Mouse (Mus musculus) adrenal gland, postnatal 4 days (tissue): ENCODE results near the gene Vps4b. TPM values are rescaled to one million over a fixed set of nuclear protein-coding genes. Genes with fewer than 3 reads are reported as not detected.
A peak's percentile ranks its signal among the peaks of the same experiment; 100 is the strongest.

Experiments
- DNase-seq, 2 experiments: peaks; one replicate each; pipeline ENCODE4 v3.0.0; 2021 to 2022; ENCODE audit warnings: low spot score in 2 of 2, mixed read lengths in 2 of 2
- long read RNA-seq, 2 experiments: library from polyadenylated mRNA; stranded (forward); transcript quantifications; one replicate each; pipeline ENCODE4 v2.0.0; 2021
- total RNA-seq, 2 experiments: library from RNA; stranded (reverse); gene quantifications; 2 replicates each; pipeline ENCODE4 v1.2.3; 2021

Vps4b gene
- total RNA-seq, result 100 to 1,000 TPM; 128 to 129 TPM
- long read RNA-seq, experiment 1, full-length matches to known transcripts, result 45 of 48 reads
- long read RNA-seq, experiment 1, partial matches to known transcripts, result 0 of 48 reads
- long read RNA-seq, experiment 1, other reads (novel, unspliced or antisense), result 3 of 48 reads
- long read RNA-seq, experiment 2, full-length matches to known transcripts, result 120 of 133 reads
- long read RNA-seq, experiment 2, partial matches to known transcripts, result 7 of 133 reads
- long read RNA-seq, experiment 2, other reads (novel, unspliced or antisense), result 6 of 133 reads

- peak; percentile 53 to 80 for DNase-seq
Observed at GRCm38 (mm10) chr1:106796542-106796924, at the start of gene Vps4b. Gene Vps4b, minus strand, starts transcription at chr1:106796728.

- no peak for DNase-seq
Observed at GRCm38 (mm10) chr1:106828784-106829183, 32.3 kb upstream of the Vps4b start.

- no peak for DNase-seq
Observed at GRCm38 (mm10) chr1:106822297-106822696, 25.8 kb upstream of the Vps4b start.

GRCm38 (mm10) chr1:106818323-106818722 is 21.8 kb upstream of the Vps4b start:
- DNase-seq, result no peak

GRCm38 (mm10) chr1:106816766-106817165 is 20.2 kb upstream of the Vps4b start:
- no peak for DNase-seq

- no peak for DNase-seq
Observed at GRCm38 (mm10) chr1:106815265-106815664, 18.7 kb upstream of the Vps4b start.

- no peak for DNase-seq
Observed at GRCm38 (mm10) chr1:106814864-106815263, 18.3 kb upstream of the Vps4b start.

GRCm38 (mm10) chr1:106799931-106800330 is 3.4 kb upstream of the Vps4b start:
- DNase-seq, result no peak

- DNase-seq, result no peak
Observed at GRCm38 (mm10) chr1:106799406-106799805, 2.9 kb upstream of the Vps4b start.

- no peak for DNase-seq
Observed at GRCm38 (mm10) chr1:106796987-106797779, 655 bp upstream of the Vps4b start.

GRCm38 (mm10) chr1:106795634-106796541 is 640 bp downstream of the Vps4b start:
- peak; percentile 18 to 32 for DNase-seq

GRCm38 (mm10) chr1:106774896-106775295 is 21.6 kb downstream of the Vps4b start:
- no peak for DNase-seq

- no peak for DNase-seq
Observed at GRCm38 (mm10) chr1:106774092-106774491, 22.4 kb downstream of the Vps4b start.

- DNase-seq, result no peak
Observed at GRCm38 (mm10) chr1:106768773-106769172, 27.8 kb downstream of the Vps4b start.

- no peak for DNase-seq
Observed at GRCm38 (mm10) chr1:106765771-106766170, 30.8 kb downstream of the Vps4b start.

- DNase-seq, result no peak
Observed at GRCm38 (mm10) chr1:106764846-106765245, 31.7 kb downstream of the Vps4b start.

- DNase-seq, result no peak
Observed at GRCm38 (mm10) chr1:106764281-106764680, 32.2 kb downstream of the Vps4b start.

- no peak for DNase-seq
Observed at GRCm38 (mm10) chr1:106760750-106761149, 35.8 kb downstream of the Vps4b start.

- DNase-seq, result peak; percentile 90 to 91
Observed at GRCm38 (mm10) chr1:106759572-106760435, 36.7 kb downstream of the Vps4b start, which contains the start of gene Kdsr. Gene Kdsr, minus strand, starts transcription at chr1:106759727.
